Mouse (Mus musculus) thymus, postnatal 4 days (tissue): Measurements from ENCODE around the gene Zfand3.
A peak's percentile ranks its signal among the peaks of the same experiment; 100 is the strongest.

Experiments
- DNase-seq: peaks from one replicate; pipeline ENCODE4 v3.0.0; 2021

Gene Zfand3

GRCm38 (mm10) chr17:30004203-30005102 is at the start of gene Zfand3:
Gene Zfand3 (plus strand): TSS chr17:30004733.
- peak; percentile 91 for DNase-seq

- DNase-seq, result no peak
Measured at GRCm38 (mm10) chr17:29955880-29956279, 48.7 kb upstream of the Zfand3 start.

GRCm38 (mm10) chr17:29963730-29964259 is 40.7 kb upstream of the Zfand3 start:
- peak; percentile 64 for DNase-seq

GRCm38 (mm10) chr17:29965506-29965905 is 39.0 kb upstream of the Zfand3 start:
- DNase-seq, result no peak

- no peak for DNase-seq
Measured at GRCm38 (mm10) chr17:29970037-29970555, 34.4 kb upstream of the Zfand3 start, which contains the start of gene Mdga1. Gene Mdga1 (minus strand): TSS chr17:29970087.

GRCm38 (mm10) chr17:29971761-29972432 is 32.6 kb upstream of the Zfand3 start:
- DNase-seq, result no peak

GRCm38 (mm10) chr17:29973226-29973625 is 31.3 kb upstream of the Zfand3 start:
- DNase-seq, result no peak

GRCm38 (mm10) chr17:29975731-29976130 is 28.8 kb upstream of the Zfand3 start:
- DNase-seq, result peak; percentile 87

GRCm38 (mm10) chr17:29979020-29979419 is 25.5 kb upstream of the Zfand3 start:
- no peak for DNase-seq

GRCm38 (mm10) chr17:29979841-29980240 is 24.7 kb upstream of the Zfand3 start:
- DNase-seq, result peak; percentile 55

- no peak for DNase-seq
Measured at GRCm38 (mm10) chr17:29981568-29981967, 23.0 kb upstream of the Zfand3 start.

- DNase-seq, result no peak
Measured at GRCm38 (mm10) chr17:29983190-29983589, 21.3 kb upstream of the Zfand3 start.

GRCm38 (mm10) chr17:29984931-29985330 is 19.6 kb upstream of the Zfand3 start:
- no peak for DNase-seq

GRCm38 (mm10) chr17:29985534-29985933 is 19.0 kb upstream of the Zfand3 start:
- DNase-seq, result no peak

GRCm38 (mm10) chr17:29988141-29988540 is 16.4 kb upstream of the Zfand3 start:
- DNase-seq, result no peak

GRCm38 (mm10) chr17:29989653-29990052 is 14.9 kb upstream of the Zfand3 start:
- DNase-seq, result no peak

GRCm38 (mm10) chr17:29990136-29990535 is 14.4 kb upstream of the Zfand3 start:
- no peak for DNase-seq

- no peak for DNase-seq
Measured at GRCm38 (mm10) chr17:29990845-29991244, 13.7 kb upstream of the Zfand3 start.

GRCm38 (mm10) chr17:29993488-29993887 is 11.0 kb upstream of the Zfand3 start:
- DNase-seq, result no peak

GRCm38 (mm10) chr17:29994011-29994410 is 10.5 kb upstream of the Zfand3 start:
- no peak for DNase-seq

- no peak for DNase-seq
Measured at GRCm38 (mm10) chr17:29994459-29994858, 10.1 kb upstream of the Zfand3 start.

- DNase-seq, result no peak
Measured at GRCm38 (mm10) chr17:29995986-29996385, 8.5 kb upstream of the Zfand3 start.

- no peak for DNase-seq
Measured at GRCm38 (mm10) chr17:29997726-29998125, 6.8 kb upstream of the Zfand3 start.
